16 mouse cellular contexts compared by ENCODE assay signal in the genomic region with DNA sequence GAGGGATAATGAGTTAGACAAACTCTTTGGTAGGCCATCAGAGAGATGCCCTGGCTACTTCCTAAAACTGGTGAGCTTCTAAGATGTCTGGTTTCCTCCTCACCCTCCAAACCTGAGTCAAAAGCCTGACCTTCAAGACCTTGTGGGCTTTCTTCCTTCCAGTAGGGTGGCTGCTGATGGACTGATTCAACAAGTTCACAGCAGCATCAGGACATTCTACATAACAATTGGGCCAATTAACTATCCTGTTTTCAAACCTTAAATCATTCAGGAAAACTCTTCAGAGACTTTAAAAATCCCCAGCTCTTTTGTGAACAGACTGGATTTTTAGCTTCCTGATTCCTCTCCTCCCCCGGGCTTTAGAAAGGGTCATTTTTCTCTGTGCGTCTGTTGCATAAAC.
"Had no signal": no experiment of that assay in that cellular context is flagged by ENCODE, and none has a peak within 500 bp of the region (broad histone marks: within the 10 kb centered on the region; RNA-seq: fewer than 3 reads in every experiment).

No protein-coding gene starts in this region.

- H3K4me3 ChIP-seq: lung, embryonic 15.5 days; megakaryocyte, embryonic 14.5 days; midbrain, embryonic 13.5 days; midbrain, embryonic 15.5 days; neural tube, embryonic 12.5 days; stomach, embryonic 15.5 days had no signal

- DNase-seq: lung, adult 2 months; lung, postnatal 14 days; lung, postnatal 36 days; right cerebral cortex, postnatal 14 days; thymus, adult 18-20 months; thymus, postnatal 14 days; thymus, postnatal 36 days had no signal

- H3K27me3 ChIP-seq: stomach, embryonic 15.5 days had no signal

- ATAC-seq: lung, postnatal 0 days; midbrain, embryonic 13.5 days; midbrain, embryonic 15.5 days had no signal

- H3K4me2 ChIP-seq: lung, embryonic 15.5 days; midbrain, embryonic 11.5 days; midbrain, embryonic 13.5 days; midbrain, embryonic 15.5 days; neural tube, embryonic 12.5 days; stomach, embryonic 15.5 days had no signal

- H3K9ac ChIP-seq: lung, embryonic 15.5 days; midbrain, embryonic 13.5 days; midbrain, embryonic 15.5 days; neural tube, embryonic 12.5 days; stomach, embryonic 15.5 days had no signal

- H3K36me3 ChIP-seq: lung, embryonic 15.5 days; midbrain, embryonic 13.5 days; midbrain, embryonic 15.5 days; neural tube, embryonic 12.5 days; stomach, embryonic 15.5 days had no signal

- H3K9me3 ChIP-seq: lung, embryonic 15.5 days; megakaryocyte, embryonic 14.5 days; midbrain, embryonic 13.5 days; midbrain, embryonic 15.5 days; neural tube, embryonic 12.5 days; stomach, embryonic 15.5 days had no signal

- H3K4me1 ChIP-seq: lung, embryonic 15.5 days; megakaryocyte, embryonic 14.5 days; neural tube, embryonic 12.5 days; stomach, embryonic 15.5 days had no signal

- H3K27ac ChIP-seq: lung, embryonic 15.5 days; macrophage; midbrain, embryonic 13.5 days; midbrain, embryonic 15.5 days; neural tube, embryonic 12.5 days; stomach, embryonic 15.5 days had no signal
